Mouse (Mus musculus) monocyte, adult 5-6 weeks (primary cell): ENCODE results near the gene Gen1. TPM values are rescaled to one million over a fixed set of nuclear protein-coding genes. Genes with fewer than 3 reads are reported as not detected.

Experiments used
- ATAC-seq: fragments of 153-309, 156-312 bp; replicated peaks from 2 replicates; pipeline ENCODE4 v1.8.0; 2017; ENCODE audit warnings: mild to moderate bottlenecking; ENCODE audit not compliant: low TSS enrichment, insufficient number of reproducible peaks, severe bottlenecking, poor library complexity, low FRiP score
- total RNA-seq: library from RNA; stranded (forward); fragments of 200-1000, 200-491, 200-594 nt; gene quantifications from 3 replicates; pipeline ENCODE4 v1.2.3, GENCODE M21; 2017

Gen1 gene
- total RNA-seq, 1 experiment from 2014 or later: 4.9 TPM

DNA sequence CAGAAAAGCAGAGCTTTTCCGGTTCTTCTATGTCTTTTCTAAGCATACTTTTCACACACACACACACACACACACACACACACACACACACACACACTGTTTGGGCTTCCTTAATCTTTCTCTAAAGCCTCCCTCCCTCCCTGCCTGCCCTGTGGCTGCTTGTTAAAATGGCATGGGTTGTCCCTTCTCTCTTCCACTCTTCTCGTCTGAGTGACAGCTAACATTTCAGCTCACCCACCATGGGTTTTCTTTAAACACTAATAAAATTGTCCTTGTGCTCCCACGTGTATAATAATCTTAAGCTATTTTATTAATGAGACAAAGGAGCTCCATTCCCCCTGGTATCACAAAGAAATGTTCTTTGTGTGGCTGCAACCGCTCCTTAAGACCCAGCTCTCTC, 67.6 kb downstream of the Gen1 start:
- no peak for ATAC-seq

DNA sequence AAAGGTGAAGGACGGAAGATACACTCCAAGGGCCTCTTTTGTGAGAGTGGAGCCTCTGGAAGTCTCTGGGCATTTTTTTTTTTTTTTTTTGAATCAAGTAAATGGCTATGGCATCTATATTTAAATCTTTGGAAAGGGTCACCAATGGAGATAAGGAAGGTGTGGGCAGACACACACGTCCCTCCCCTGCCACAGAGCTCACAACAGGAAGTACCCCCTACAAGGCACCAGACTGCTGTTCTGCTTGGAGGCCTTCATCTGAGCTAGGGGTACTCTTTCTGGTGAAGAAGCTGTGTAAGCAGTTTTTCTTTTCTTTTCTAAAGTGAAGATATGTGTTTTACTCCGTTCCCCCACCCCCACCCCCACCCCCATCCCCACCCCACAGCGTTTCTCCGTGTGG, 68.8 kb downstream of the Gen1 start:
- ATAC-seq: no peak

DNA sequence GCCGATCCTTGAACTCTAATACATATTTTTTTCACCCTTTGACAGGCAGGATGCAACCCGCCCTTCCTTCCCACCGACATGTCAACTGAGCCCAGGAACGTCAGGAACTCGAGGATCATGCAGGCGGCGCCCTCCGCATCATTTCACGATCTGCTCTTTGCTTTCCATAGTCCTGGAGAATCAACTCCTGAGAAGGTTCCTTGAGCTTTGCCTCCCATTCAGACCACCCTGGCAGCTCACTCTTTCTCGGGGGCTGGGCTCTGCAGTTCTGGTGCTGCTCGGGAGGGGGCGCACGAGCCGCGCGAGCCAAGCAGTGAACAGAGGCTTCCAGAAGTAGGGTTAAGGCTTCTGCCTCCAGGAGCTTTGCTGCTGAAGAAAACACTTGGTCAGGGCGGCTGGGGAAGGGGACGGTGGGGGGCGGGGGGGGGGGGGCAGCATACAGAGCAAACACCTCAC, 69.4 kb downstream of the Gen1 start:
- peak; percentile 85 for ATAC-seq

DNA sequence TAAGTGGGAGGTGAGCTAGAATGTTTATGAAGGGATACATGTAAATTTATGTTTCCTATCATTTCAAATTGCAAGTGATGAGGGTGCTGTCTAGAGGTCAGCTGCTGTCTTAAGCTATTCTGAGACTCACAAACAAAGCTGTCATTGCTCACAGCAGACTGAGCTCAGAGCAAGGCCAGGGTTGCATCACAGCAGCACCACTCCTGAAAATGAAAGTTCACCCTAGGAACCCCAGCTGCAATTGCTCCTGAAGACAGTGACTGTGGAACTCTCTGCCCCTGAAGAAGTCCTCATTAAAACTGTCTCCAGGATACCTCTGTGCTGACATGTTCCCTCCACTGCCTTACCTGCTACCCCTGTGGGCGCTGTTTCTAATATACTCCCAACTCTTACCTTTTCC, 70.6 kb downstream of the Gen1 start:
- no peak for ATAC-seq

Other genes starting within 250 kb of the Gen1 start
- gene Kcns3, start 114.7 kb downstream of the Gen1 start, total RNA-seq: 0.29 TPM in 1 of 3 replicates, not detected in the others
- 4.5 to 5.4 TPM in 2 of 3 replicates, not detected in the other for gene Msgn1, start 56.8 kb downstream of the Gen1 start, total RNA-seq
- 335 to 352 TPM (median 349 TPM) in 3 replicates for gene Smc6, start 85 bp upstream of the Gen1 start, total RNA-seq
- gene Vsnl1, start 170.8 kb upstream of the Gen1 start, total RNA-seq: 0.39 TPM in 1 of 3 replicates, not detected in the others
- not detected in 3 replicates for gene Rad51ap2, start 190.3 kb upstream of the Gen1 start, total RNA-seq